Mouse (Mus musculus): ENCODE results near the gene Sdk2. TPM values are rescaled to one million over a fixed set of nuclear protein-coding genes. Genes with fewer than 3 reads are reported as not detected.

Gene Sdk2
- total and polyA plus RNA-seq, 3 experiments, result 0.13 TPM; not detected in 2

DNA sequence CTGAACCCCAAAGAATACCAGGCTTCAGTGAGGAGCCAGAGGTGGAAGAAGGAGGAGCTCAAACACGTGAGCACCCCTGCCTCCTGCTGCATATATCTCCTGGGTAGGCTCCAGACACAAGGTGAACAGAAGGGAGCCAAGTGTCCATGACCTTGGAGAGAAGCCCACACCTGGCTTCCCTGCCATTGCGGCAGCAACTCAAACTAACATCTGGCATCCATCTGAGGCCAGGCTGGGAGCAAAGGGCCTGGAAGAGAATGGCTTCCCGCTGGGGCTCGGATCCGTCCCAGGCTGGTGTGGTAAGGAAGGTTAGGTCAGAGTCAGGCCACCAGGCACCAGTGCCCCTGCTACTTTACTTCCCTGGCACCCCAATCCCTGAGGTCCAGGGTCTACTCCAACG, 338.9 kb downstream of the Sdk2 start:
- Histone ChIP-seq H3K27me3 (ENCODE audit: control insufficient read depth in 1 of 2, insufficient read depth in 2 of 2, low read length in 2 of 2) (no peaks in the 10 kb centered on the region), H3K27ac (ENCODE audit: control insufficient read depth, low read depth, low read length) (no peak overlapping the region), H3K36me3 (ENCODE audit: control insufficient read depth in 1 of 2, insufficient read depth in 2 of 2, low read length in 2 of 2) (peaks cover 0 to 5% of the 10 kb centered on the region in 2 experiments; a peak in 1 of 4 replicates), H3K79me2 (ENCODE audit: control insufficient read depth, insufficient read depth, low read length, poor library complexity) (peaks cover 6% of the 10 kb centered on the region), H3K4me1 (ENCODE audit: control insufficient read depth in 1 of 2, insufficient read depth in 2 of 2, low read length in 2 of 2) (peaks cover 0 to 2% of the 10 kb centered on the region in 2 experiments; a peak in 1 of 4 replicates), H3K4me3 (ENCODE audit: control insufficient read depth in 1 of 2, insufficient read depth in 1 of 2, low read depth in 2 of 2, low read length in 2 of 2) (no peak overlapping the region), H3K9ac (ENCODE audit: control insufficient read depth, low read depth, low read length, poor library complexity, severe bottlenecking) (no peak overlapping the region), H3K9me3 (replicated peaks; ENCODE audit: insufficient read depth, low read length) (no peaks in the 10 kb centered on the region)
- DNase-seq (ENCODE audit: low read depth, low spot score), result no peak
- TF ChIP-seq MAZ (IDR thresholded peaks at IDR 0.05; ENCODE audit: low read depth, low read length) (no peak), UBTF (IDR thresholded peaks at IDR 0.05; ENCODE audit: borderline replicate concordance, insufficient read depth, low read depth, low read length) (no peak), MAFK (IDR thresholded peaks at IDR 0.05; ENCODE audit: borderline replicate concordance, low read depth, low read length) (no peak), GATA1 (IDR thresholded peaks at IDR 0.05; ENCODE audit: low read depth, low read length) (no peak), SIN3A (IDR thresholded peaks at IDR 0.05; ENCODE audit: low read length) (no peak), POLR2A (IDR thresholded peaks at IDR 0.05; ENCODE audit: control insufficient read depth in 1 of 2, insufficient read depth in 1 of 2, low read depth in 1 of 2, low read length in 2 of 2, poor library complexity in 1 of 2) (no peak), ETS1 (IDR thresholded peaks at IDR 0.05; ENCODE audit: low read depth, low read length) (no peak)

GRCm38 (mm10) chr11:113726994-113727888, 339.6 kb downstream of the Sdk2 start:
- Histone ChIP-seq H3K9me3 (replicated peaks; ENCODE audit: insufficient read depth, low read length) (no peaks in the 10 kb centered on the region), H3K36me3 (ENCODE audit: control insufficient read depth in 1 of 2, insufficient read depth in 2 of 2, low read length in 2 of 2) (peaks cover 0 to 5% of the 10 kb centered on the region in 2 experiments; a peak in 1 of 4 replicates)
- no peak for DNase-seq (ENCODE audit: low read depth, low spot score)

More at GRCm38 (mm10) chr11:113726994-113727888, 339.6 kb downstream of the Sdk2 start:
- H3K4me3 ChIP-seq (ENCODE audit: control insufficient read depth in 1 of 2, insufficient read depth in 1 of 2, low read depth in 2 of 2, low read length in 2 of 2), result no peak overlapping the region
- no peak overlapping the region for H3K27ac ChIP-seq (ENCODE audit: control insufficient read depth, low read depth, low read length)
- no peaks in the 10 kb centered on the region for H3K79me2 ChIP-seq (ENCODE audit: control insufficient read depth, insufficient read depth, low read length, poor library complexity)
- no peaks in the 10 kb centered on the region for H3K4me1 ChIP-seq (ENCODE audit: control insufficient read depth in 1 of 2, insufficient read depth in 2 of 2, low read length in 2 of 2)
- no peaks in the 10 kb centered on the region for H3K27me3 ChIP-seq (ENCODE audit: control insufficient read depth in 1 of 2, insufficient read depth in 2 of 2, low read length in 2 of 2)
- TF ChIP-seq POLR2AphosphoS5 (IDR thresholded peaks at IDR 0.05; ENCODE audit: borderline replicate concordance, low read depth, low read length) (no peak), CTCF (IDR thresholded peaks at IDR 0.05 in 2 of 3, conservative IDR thresholded peaks at IDR 0.05 in 1 of 3; ENCODE audit: control insufficient read depth in 1 of 3, insufficient read depth in 1 of 3, low read depth in 2 of 3, low read length in 3 of 3, poor library complexity in 1 of 3, severe bottlenecking in 1 of 3) (no peak), GATA1 (IDR thresholded peaks at IDR 0.05; ENCODE audit: low read depth, low read length) (no peak), MYC (IDR thresholded peaks at IDR 0.05; ENCODE audit: low read depth, low read length) (no peak), JUND (IDR thresholded peaks at IDR 0.05; ENCODE audit: low read depth, low read length) (no peak), ZNF384 (IDR thresholded peaks at IDR 0.05; ENCODE audit: low read depth, low read length) (no peak), EP300 (IDR thresholded peaks at IDR 0.05; ENCODE audit: low read depth in 1 of 2, low read length in 2 of 2) (no peak), USF1 (IDR thresholded peaks at IDR 0.05; ENCODE audit: low read depth, low read length) (no peak), KAT2A (conservative IDR thresholded peaks at IDR 0.05; ENCODE audit: low read depth, low read length) (no peak), MXI1 (IDR thresholded peaks at IDR 0.05; ENCODE audit: low read depth, low read length) (no peak), SMC3 (IDR thresholded peaks at IDR 0.05; ENCODE audit: low read depth, low read length) (no peak), MAFK (IDR thresholded peaks at IDR 0.05; ENCODE audit: borderline replicate concordance, low read depth, low read length) (no peak), TCF12 (IDR thresholded peaks at IDR 0.05; ENCODE audit: low read depth, low read length) (no peak), GABPA (IDR thresholded peaks at IDR 0.05; ENCODE audit: low read depth, low read length) (no peak), MEF2A (IDR thresholded peaks at IDR 0.05; ENCODE audit: extremely low read depth, insufficient replicate concordance, low read depth, low read length, poor library complexity, severe bottlenecking) (no peak), CHD1 (IDR thresholded peaks at IDR 0.05; ENCODE audit: low read depth, low read length) (no peak), NELFE (IDR thresholded peaks at IDR 0.05; ENCODE audit: low read depth, low read length) (no peak), BHLHE40 (IDR thresholded peaks at IDR 0.05; ENCODE audit: borderline replicate concordance, low read depth, low read length) (no peak), HCFC1 (IDR thresholded peaks at IDR 0.05; ENCODE audit: low read depth, low read length) (no peak), TBP (IDR thresholded peaks at IDR 0.05; ENCODE audit: low read depth, low read length) (no peak)
- H3K9ac ChIP-seq (ENCODE audit: control insufficient read depth, low read depth, low read length, poor library complexity, severe bottlenecking), result no peak overlapping the region
